Mouse (Mus musculus) adrenal gland, postnatal 25 days (tissue): ENCODE measurements around the gene Rapgefl1. TPM values are rescaled to one million over a fixed set of nuclear protein-coding genes. Genes with fewer than 3 reads are reported as not detected.

Source experiments
- DNase-seq: peaks from one replicate; pipeline ENCODE4 v3.0.0; 2021; ENCODE audit warnings: mixed read lengths
- long read RNA-seq: library from polyadenylated mRNA; stranded (forward); transcript quantifications from one replicate; pipeline ENCODE4 v2.0.0, GENCODE M21; 2021
- total RNA-seq: library from RNA; stranded (reverse); gene quantifications from 2 replicates; pipeline ENCODE4 v1.2.3, GENCODE M21; 2021

Rapgefl1 gene
- 0.52 and 0.70 TPM in 2 replicates for total RNA-seq
- long read RNA-seq, partial matches to known transcripts: 1 of 2 reads
- long read RNA-seq, other reads (novel, unspliced or antisense): 1 of 2 reads

DNA sequence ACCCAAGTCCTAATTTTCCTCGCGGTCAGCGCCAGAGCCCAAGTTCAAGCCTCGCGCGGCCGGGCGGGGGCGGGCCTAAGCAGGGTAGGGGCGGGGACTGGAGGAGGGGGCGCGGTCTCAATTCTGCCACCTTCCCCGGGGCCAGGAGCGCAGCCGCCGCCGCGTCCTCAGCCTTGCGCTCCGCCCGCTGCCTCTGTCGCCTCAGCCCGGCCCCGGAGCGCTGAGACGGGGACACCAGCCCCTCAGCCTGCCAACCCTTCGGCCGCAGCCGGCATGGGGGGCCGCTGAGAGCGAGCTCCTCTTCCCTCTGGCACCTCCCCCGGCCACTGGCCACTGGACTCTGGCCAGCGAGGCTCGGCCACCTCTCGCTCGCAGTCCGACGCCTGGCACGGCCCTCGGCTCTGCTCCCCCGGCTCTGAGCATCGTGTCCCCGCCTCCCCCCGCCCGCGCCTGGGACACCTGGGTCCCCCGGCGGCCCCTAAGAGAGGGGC lies at the start of gene Rapgefl1:
Gene Rapgefl1, plus strand, starts transcription at position 135 of the 491 bp plus-strand sequence.
- DNase-seq: peak; percentile 88

- no peak for DNase-seq
Observed at GRCm38 (mm10) chr11:98787229-98787628, 49.4 kb upstream of the Rapgefl1 start.

DNA sequence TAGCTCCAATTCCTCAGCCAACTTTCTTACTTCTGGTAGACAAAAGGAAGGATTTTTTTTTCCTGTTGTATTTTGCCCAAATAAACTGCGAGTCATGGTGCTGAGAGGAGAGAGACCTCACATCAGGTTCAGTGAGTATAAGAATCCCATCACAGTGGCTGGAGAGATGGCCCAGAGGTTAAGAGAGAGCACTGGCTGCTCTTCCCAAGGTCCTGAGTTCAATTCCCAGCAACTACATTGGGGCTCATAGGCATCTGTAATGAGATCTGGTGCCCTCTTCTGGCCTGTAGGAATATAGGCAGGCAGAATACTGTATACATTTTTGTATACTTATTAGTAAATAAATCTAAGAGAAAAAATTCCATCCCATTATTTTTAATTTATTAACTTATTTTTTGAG lies 48.9 kb upstream of the Rapgefl1 start:
- DNase-seq: no peak

DNA sequence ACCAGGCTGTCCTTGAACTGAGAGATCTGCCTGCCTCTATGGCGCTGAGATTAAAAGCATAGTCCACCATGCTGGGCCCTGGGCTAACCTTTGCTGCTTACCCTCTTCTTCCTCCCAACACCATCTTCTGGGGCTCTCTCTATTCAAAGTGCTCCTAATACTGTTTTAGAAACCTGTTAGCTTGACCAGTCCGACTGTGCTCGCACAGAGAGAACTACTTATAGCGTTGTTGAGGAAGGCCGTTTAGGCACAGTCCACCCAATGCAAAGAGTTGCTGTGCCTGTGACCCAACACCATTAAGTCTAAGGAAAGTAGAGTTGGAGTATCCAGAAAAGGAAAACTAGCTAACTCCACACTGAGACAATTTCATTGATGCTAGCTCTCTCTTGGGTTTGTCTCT lies 48.4 kb upstream of the Rapgefl1 start:
- no peak for DNase-seq

DNA sequence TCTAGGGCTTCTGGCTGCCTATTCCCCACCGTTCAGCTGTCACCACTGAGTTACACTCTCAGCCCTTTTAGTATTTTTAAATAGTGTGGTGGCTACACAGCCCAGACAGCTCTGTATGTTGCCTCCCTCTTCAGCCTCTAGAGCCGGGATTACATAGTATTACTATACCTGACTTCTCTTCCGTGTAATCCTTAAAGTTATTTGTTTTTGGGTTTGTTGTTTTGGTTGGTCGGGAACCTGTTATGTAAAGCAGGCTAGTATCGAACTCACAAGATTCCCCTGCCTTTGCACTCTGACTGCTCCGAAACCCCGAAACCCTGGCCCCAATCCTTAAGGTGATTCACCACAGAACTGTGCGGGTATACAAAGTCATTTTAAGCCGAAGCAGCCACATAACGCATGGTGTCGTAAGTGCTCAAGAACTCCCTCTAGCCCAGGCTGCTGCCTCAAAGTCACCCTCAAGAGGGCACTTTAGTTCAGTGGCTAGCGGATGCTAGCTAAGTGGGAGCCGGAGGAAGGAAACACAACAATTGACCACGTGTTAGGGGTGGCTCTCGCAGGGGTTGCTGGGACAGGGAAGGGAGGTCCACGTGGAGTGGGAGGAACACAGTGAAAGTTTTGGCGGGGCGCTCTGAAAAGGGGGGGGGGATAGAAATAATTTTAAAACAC lies 47.9 kb upstream of the Rapgefl1 start:
- peak; percentile 83 for DNase-seq

- no peak for DNase-seq
Observed at GRCm38 (mm10) chr11:98789219-98789807, 47.3 kb upstream of the Rapgefl1 start.

- no peak for DNase-seq
Observed at GRCm38 (mm10) chr11:98789824-98790223, 46.8 kb upstream of the Rapgefl1 start.

GRCm38 (mm10) chr11:98790631-98791205 lies 45.9 kb upstream of the Rapgefl1 start:
- no peak for DNase-seq

GRCm38 (mm10) chr11:98791448-98791847 lies 45.1 kb upstream of the Rapgefl1 start:
- DNase-seq: no peak

- DNase-seq: no peak
Observed at GRCm38 (mm10) chr11:98792081-98792480, 44.5 kb upstream of the Rapgefl1 start.

DNA sequence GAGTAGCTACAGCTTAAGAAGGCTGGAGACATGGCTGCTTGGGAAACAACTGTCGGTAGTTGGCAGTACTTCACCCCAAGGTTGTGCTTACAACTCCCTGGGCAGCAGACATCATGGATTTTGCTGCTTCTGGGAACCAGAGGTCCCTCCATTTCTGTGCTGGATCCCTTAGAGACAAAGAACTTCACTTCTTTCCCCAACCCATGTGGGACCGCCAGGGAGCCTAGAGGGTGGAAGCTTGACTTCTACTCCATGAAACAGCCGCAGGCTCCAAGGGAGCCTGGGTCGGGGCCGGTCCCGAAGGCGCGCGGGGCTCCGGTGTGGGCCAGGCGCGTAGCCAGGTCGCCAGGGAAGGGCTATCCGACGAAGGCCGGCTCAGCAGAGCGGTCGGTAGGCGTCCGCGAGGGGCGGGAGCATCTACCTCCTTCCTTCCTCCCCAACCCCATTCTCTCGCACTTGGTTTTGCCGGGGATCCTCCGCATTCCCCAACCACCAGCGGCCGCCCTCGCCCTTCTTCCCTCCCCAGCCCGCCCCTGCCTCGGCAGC lies 42.0 kb upstream of the Rapgefl1 start:
- peak; percentile 79 for DNase-seq

DNA sequence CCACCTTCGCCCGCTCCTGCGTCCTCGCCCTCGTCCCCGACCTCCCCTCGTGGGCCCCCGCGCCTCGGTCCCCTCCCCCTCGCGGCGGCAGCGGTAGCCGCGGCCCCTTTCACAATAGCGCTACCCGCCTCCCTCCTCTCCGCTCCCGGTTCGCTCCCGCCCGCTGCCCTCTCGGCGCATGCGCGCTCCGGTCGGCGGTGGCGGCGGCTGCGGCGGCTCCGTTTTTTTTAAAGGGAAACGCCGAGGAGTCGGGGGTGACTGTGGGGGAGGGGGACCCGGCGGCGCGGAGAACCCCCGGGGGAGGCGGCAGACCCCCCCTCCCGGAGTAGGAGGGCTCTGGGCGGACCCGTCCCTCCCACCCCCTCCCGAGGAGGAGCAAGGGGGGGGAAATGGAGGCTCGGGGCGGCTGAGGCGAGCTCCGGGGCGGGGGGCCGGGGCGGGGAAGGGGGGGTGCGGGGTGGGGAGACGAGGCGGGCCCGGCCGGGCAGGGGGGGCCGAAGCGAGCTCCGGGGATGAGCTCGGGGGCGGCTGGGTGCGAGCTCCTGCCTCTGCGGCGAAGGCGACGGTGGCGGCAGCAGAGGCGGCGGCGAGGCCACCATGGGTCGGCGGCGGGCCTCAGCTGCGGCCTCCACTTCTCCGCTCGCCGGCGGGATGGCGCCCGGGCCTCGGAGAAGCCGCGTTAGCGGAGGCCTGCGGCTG lies 41.4 kb upstream of the Rapgefl1 start, which contains the start of gene Msl1:
Gene Msl1, plus strand, starts transcription at position 502 of the 699 bp plus-strand sequence.
- DNase-seq: peak; percentile 92

GRCm38 (mm10) chr11:98795714-98796514 lies 40.7 kb upstream of the Rapgefl1 start:
- DNase-seq: peak; percentile 41

GRCm38 (mm10) chr11:98796515-98797216 lies 39.9 kb upstream of the Rapgefl1 start:
- DNase-seq: peak; percentile 75

- DNase-seq: no peak
Observed at GRCm38 (mm10) chr11:98797306-98797705, 39.3 kb upstream of the Rapgefl1 start.

GRCm38 (mm10) chr11:98797909-98798308 lies 38.7 kb upstream of the Rapgefl1 start:
- DNase-seq: no peak

DNA sequence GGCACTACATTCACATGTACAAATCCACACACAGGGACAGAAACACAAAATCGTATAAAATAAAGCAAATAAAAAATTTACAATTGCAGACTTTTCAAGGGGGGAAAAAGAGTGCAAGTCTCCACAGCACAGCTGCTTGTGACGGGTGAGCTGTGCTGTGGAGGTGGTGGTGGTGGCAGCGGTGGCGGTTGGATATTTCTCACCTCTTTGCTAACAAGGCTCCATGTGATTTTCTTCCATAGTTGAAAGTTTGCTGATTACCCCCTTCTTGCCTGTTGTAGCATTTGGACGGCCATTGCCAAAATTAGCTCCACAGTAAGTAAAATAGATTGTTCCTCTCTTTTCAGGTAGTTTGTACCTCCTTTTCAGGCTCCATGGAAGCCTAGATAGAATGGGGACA lies 32.0 kb upstream of the Rapgefl1 start, which contains the start of gene Casc3:
Gene Casc3, plus strand, starts transcription at position 301 of the 400 bp plus-strand sequence.
- DNase-seq: no peak

DNA sequence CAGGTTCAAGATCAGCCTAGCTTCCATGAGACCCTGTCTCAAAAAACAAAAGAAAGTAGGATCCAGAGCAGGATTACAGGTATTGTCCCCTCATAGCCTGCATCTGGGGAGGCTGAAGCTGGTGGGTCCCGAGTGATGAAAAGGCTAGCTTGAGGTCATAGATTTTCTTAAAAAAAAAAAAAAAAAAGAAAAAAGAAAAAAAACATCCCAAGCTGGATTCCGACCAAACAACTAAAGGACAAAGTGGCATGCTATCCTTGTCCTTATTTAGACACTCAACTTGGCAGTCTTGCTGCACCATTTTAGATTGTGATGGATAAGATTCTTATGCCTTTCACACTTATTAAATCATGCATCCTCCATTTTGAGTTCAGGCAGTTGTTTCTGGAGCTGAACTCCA lies 28.2 kb upstream of the Rapgefl1 start:
- DNase-seq: no peak

DNA sequence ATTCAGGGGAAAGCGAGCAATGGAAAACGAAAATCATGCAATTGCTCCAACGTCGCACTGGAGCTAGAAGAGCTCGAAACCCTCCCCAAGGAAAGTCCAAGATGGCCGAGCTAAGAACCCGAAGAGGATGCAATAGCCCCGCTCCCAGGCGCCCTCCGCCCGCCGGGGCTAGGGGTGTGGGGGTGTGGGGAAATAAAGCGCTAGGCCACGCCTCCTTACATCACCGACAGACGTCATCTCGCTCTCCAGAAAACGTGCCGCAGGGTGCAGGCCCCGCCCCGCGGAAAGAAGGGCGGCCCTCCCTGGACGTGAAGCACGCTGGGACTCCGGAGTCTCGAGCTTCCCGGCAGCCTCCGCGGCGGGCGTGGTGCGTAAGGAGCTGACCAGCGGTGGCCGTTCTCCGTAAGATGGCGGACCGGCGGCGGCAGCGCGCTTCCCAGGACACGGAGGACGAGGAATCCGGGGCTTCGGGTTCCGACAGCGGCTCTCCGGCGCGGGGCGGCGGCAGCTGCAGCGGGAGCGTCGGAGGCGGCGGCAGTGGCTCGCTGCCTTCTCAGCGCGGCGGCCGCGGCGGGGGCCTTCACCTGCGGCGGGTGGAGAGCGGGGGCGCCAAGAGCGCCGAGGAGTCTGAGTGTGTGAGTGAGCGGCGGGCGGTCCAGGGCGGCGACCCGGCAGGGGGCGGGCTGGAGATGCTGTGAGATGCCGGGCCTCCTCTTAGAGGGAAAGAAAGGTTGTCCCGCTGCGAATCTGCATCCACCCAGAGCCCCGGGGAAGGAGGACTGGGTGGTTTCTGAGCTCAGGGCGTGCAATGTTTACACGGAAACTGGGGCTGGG lies 26.9 kb upstream of the Rapgefl1 start:
- peak; percentile 98 for DNase-seq

GRCm38 (mm10) chr11:98810686-98811085 lies 25.9 kb upstream of the Rapgefl1 start:
- no peak for DNase-seq
